Mouse (Mus musculus) midbrain, embryonic 11.5 days (tissue): ENCODE measurements around the gene Chadl. TPM values are rescaled to one million over a fixed set of nuclear protein-coding genes. Genes with fewer than 3 reads are reported as not detected.

Experiments used
- ATAC-seq: fragments of 200-750 bp; cut with Nextera tagmentation; 2 replicates; pipeline ENCODE4 v1.8.0; 2017; ENCODE audit warnings: moderate TSS enrichment, moderate library complexity; ENCODE audit not compliant: low FRiP score
- DNase-seq: peaks from one replicate; pipeline ENCODE4 v3.0.0; 2015; ENCODE audit warnings: low spot score; ENCODE audit errors: missing footprints
- H3K27ac ChIP-seq: fragments of 300-500 bp; sonication (generic); 2 replicates; pipeline ENCODE4 v1.5.1; 2014; ENCODE audit warnings: low read depth, low read length
- H3K27me3 ChIP-seq: fragments of 300-500 bp; sonication (generic); 2 replicates; pipeline ENCODE4 v1.6.1; 2014; ENCODE audit warnings: mild to moderate bottlenecking, low read length, moderate library complexity, mixed read lengths; ENCODE audit not compliant: control insufficient read depth, insufficient read depth
- H3K36me3 ChIP-seq: fragments of 300-500 bp; sonication (generic); 2 replicates; pipeline ENCODE4 v1.6.1; 2014; ENCODE audit warnings: mild to moderate bottlenecking, low read length, moderate library complexity, mixed read lengths; ENCODE audit not compliant: control insufficient read depth, insufficient read depth
- H3K4me1 ChIP-seq: fragments of 300-500 bp; sonication (generic); 2 replicates; pipeline ENCODE4 v1.6.1; 2014; ENCODE audit warnings: low read length; ENCODE audit not compliant: control insufficient read depth, insufficient read depth
- H3K4me2 ChIP-seq: fragments of 300-500 bp; sonication (generic); 2 replicates; pipeline ENCODE4 v1.6.1; 2014; ENCODE audit warnings: mild to moderate bottlenecking, moderate library complexity
- H3K4me3 ChIP-seq: fragments of 300-500 bp; sonication (generic); 2 replicates; pipeline ENCODE4 v1.5.1; 2014; ENCODE audit warnings: low read depth, low read length
- H3K9ac ChIP-seq: fragments of 300-500 bp; sonication (generic); 2 replicates; pipeline ENCODE4 v1.6.1; 2014; ENCODE audit warnings: low read length
- H3K9me3 ChIP-seq: fragments of 300-500 bp; sonication (generic); 2 replicates; pipeline ENCODE4 v1.6.1; 2016; ENCODE audit warnings: low read length; ENCODE audit not compliant: control insufficient read depth
- WGBS: fragments of 180-500 bp; shearing (Covaris S2); extraction: QIAGEN DNeasy Blood & Tissue Kit; methylation state at CpG from one replicate; pipeline ENCODE4 v1.1.7; 2014; 5-methylcytosine and 5-hydroxymethylcytosine counted together
- polyA plus RNA-seq: library from polyadenylated mRNA; unstranded; fragments of >200 nt; fragmentation: Nextera tagmentation; extraction: Ambion mirVana; gene quantifications from 2 replicates; pipeline ENCODE4 v1.2.1, GENCODE M21; 2014

Chadl gene
- polyA plus RNA-seq, 1 experiment from 2014 or later = 2.8 TPM

- under 1% methylated on average over 94 of the region's 107 CpGs for WGBS
- H3K4me3 ChIP-seq = peak overlapping the region; percentile 51
- no peaks in the 10 kb centered on the region for H3K9me3 ChIP-seq
- H3K27me3 ChIP-seq = peaks cover 35% of the 10 kb centered on the region
- DNase-seq = peak; percentile 98
- H3K4me1 ChIP-seq = peaks cover 11% of the 10 kb centered on the region
- no peak overlapping the region for H3K27ac ChIP-seq
- H3K9ac ChIP-seq = peak overlapping the region; percentile 78
- peak; percentile 82 for ATAC-seq
- H3K4me2 ChIP-seq = peak overlapping the region; percentile 98
- H3K36me3 ChIP-seq = no peaks in the 10 kb centered on the region
Observed at GRCm38 (mm10) chr15:81693967-81694881, 2.9 kb downstream of the Chadl start.

GRCm38 (mm10) chr15:81693366-81693966 is 3.6 kb downstream of the Chadl start:
- 7% methylated on average over 41 of the region's 41 CpGs for WGBS
- H3K4me1 ChIP-seq = peaks cover 11% of the 10 kb centered on the region
- DNase-seq = no peak

GRCm38 (mm10) chr15:81680301-81680805 is 16.7 kb downstream of the Chadl start:
- H3K4me1 ChIP-seq = no peaks in the 10 kb centered on the region
- no peak for DNase-seq
- no peak for ATAC-seq
- no peaks in the 10 kb centered on the region for H3K27me3 ChIP-seq
- H3K9me3 ChIP-seq = no peaks in the 10 kb centered on the region
- 95% methylated on average over 4 of the region's 4 CpGs for WGBS
- no peak overlapping the region for H3K27ac ChIP-seq
- H3K36me3 ChIP-seq = no peaks in the 10 kb centered on the region; the same call in 1 of the 2 replicates
- no peak overlapping the region for H3K9ac ChIP-seq
- H3K4me3 ChIP-seq = no peak overlapping the region
- no peak overlapping the region for H3K4me2 ChIP-seq

More at GRCm38 (mm10) chr15:81693366-81693966, 3.6 kb downstream of the Chadl start:
- Histone ChIP-seq H3K36me3 (no peaks in the 10 kb centered on the region), H3K4me2 (peak overlapping the region; percentile 98), H3K4me3 (peak overlapping the region; percentile 51), H3K9me3 (no peaks in the 10 kb centered on the region), H3K27ac (no peak overlapping the region), H3K27me3 (peaks cover 35% of the 10 kb centered on the region), H3K9ac (peak overlapping the region; percentile 78)
- ATAC-seq = no peak

GRCm38 (mm10) chr15:81676637-81677036 is 20.4 kb downstream of the Chadl start:
- Histone ChIP-seq H3K9ac (no peak overlapping the region), H3K4me2 (no peak overlapping the region), H3K4me3 (no peak overlapping the region), H3K36me3 (no peaks in the 10 kb centered on the region), H3K27me3 (no peaks in the 10 kb centered on the region), H3K9me3 (no peaks in the 10 kb centered on the region), H3K27ac (no peak overlapping the region), H3K4me1 (no peaks in the 10 kb centered on the region)
- DNase-seq = no peak
- no peak for ATAC-seq
- WGBS = 89% methylated on average over 3 of the region's 3 CpGs

GRCm38 (mm10) chr15:81670231-81670640 is 26.9 kb downstream of the Chadl start:
- Histone ChIP-seq H3K4me3 (no peak overlapping the region), H3K9ac (no peak overlapping the region), H3K27me3 (no peaks in the 10 kb centered on the region), H3K36me3 (peaks cover 8% of the 10 kb centered on the region), H3K4me2 (no peak overlapping the region), H3K27ac (no peak overlapping the region), H3K9me3 (no peaks in the 10 kb centered on the region), H3K4me1 (no peaks in the 10 kb centered on the region)
- 86% methylated on average over 4 of the region's 4 CpGs for WGBS
- ATAC-seq (no peak), DNase-seq (peak; percentile 93)

GRCm38 (mm10) chr15:81666957-81667356 is 30.1 kb downstream of the Chadl start:
- ATAC-seq (no peak), DNase-seq (no peak)
- Histone ChIP-seq H3K4me3 (no peak overlapping the region), H3K27ac (no peak overlapping the region), H3K27me3 (no peaks in the 10 kb centered on the region), H3K4me2 (no peak overlapping the region), H3K36me3 (peaks cover 8% of the 10 kb centered on the region), H3K4me1 (peaks cover 7% of the 10 kb centered on the region), H3K9me3 (no peaks in the 10 kb centered on the region), H3K9ac (no peak overlapping the region)
- 89% methylated on average over 10 of the region's 10 CpGs for WGBS

- Histone ChIP-seq H3K4me2 (peak within 1 kb of the TSS; percentile 90), H3K9ac (peak within 1 kb of the TSS; percentile 73), H3K4me3 (peak within 1 kb of the TSS; percentile 86), H3K4me1 (peaks cover 7% of the 10 kb centered on the region), H3K27me3 (no peaks in the 10 kb centered on the region), H3K9me3 (no peaks in the 10 kb centered on the region), H3K27ac (no peak within 1 kb of the TSS), H3K36me3 (peaks cover 5% of the 10 kb centered on the region; the same call in 1 of the 2 replicates)
- DNase-seq (peak; percentile 98), ATAC-seq (peak; percentile 99)
- 1% methylated on average over 55 of the region's 55 CpGs for WGBS
Observed at GRCm38 (mm10) chr15:81663697-81664561, 33.2 kb downstream of the Chadl start, which contains the start of gene L3mbtl2. Gene L3mbtl2, plus strand, starts transcription at chr15:81663889.

- 65% methylated on average over 10 of the region's 10 CpGs for WGBS
- Histone ChIP-seq H3K4me1 (peaks cover 7% of the 10 kb centered on the region), H3K9ac (no peak overlapping the region), H3K4me3 (peak overlapping the region; percentile 86; the same call in 1 of the 2 replicates), H3K36me3 (0 out of 2 replicates have a peak, but pooled peaks cover 2% of the 10 kb centered on the region), H3K27ac (no peak overlapping the region), H3K4me2 (peak overlapping the region; percentile 90; the same call in 1 of the 2 replicates), H3K9me3 (no peaks in the 10 kb centered on the region), H3K27me3 (no peaks in the 10 kb centered on the region)
- no peak for DNase-seq
- ATAC-seq = peak; percentile 38; the same call in 1 of the 2 replicates
Observed at GRCm38 (mm10) chr15:81663281-81663680, 33.8 kb downstream of the Chadl start.
